Mouse (Mus musculus) embryonic stem cell, embryonic (primary cell): ENCODE measurements around the gene Ipo11.
"Not testable (repeated sequence)": the region's sequence is repeated elsewhere in the genome, so short reads cannot be mapped to it uniquely, and the experiment has no call there.

Experiments used
- CTCF ChIA-PET, 4 experiments: fragments of 300-600 bp in 2 of 4; fragments of 350-600 bp in 2 of 4; sonication (Branson Sonifier 250); formaldehyde crosslinking; loops; one replicate each; lab custom pipeline; 2022; ENCODE audit warnings: inconsistent platforms in 2 of 4; lab: Charles Lee
- POLR2A ChIA-PET, 4 experiments: fragments of 300-600 bp in 2 of 4; fragments of 350-600 bp in 2 of 4; sonication (Branson Sonifier 250); formaldehyde crosslinking; loops; one replicate each; lab custom pipeline; 2022; ENCODE audit warnings: antibody characterized with exemption in 4 of 4, inconsistent platforms in 1 of 4; lab: Charles Lee

The Ipo11 gene

DNA sequence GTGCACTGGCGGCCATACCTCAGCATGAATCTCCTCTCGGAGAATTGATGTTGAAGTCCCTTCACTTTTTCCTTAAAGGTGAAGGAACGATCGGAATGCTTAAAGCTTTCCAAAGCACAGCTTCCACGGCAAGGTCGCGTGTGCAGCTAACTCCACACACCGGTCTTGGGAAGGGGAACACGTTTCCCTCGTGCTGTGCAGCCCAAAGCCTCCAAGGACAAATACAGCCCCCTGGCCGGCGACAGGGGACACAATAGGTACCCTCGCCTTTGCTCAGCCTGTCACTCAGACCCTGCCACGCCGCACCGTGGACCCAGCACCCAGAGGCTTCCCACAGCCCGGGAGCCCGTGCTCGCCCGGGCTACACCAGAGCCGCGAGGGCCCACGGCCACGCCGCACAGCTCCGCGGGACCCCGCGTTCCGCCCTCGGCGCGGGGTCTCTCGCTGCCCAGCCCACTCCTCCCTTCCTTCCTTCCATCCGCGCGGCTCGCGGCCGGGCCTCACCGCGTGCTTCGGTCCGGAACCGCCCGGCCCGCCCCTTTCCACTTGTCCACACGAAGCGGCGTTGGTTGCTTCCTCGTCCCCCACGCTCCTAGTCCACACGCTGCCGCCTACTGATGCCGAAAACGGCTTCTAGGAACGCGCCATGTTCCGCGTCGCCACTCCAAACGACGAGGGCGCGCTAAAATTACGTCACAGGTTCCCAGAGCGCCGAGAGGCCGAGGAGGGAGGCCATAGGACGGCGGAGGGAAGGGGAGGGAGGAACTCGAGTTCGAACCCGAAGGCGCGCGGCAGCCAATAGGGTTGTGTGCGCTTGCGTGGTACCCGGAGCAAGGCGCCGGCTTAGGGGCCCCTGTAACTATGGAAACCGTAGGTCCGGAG lies at the start of gene Ipo11:
Gene Ipo11 (minus strand): TSS at position 703 of the 882 bp plus-strand sequence.
- ChIA-PET CTCF (interaction anchor here in 1 of 4 experiments (0.8 kb wide), 1 partner anchor 644 kb away, joined by 3 read pairs; no protein-coding TSS in a partner anchor), POLR2A (interaction anchor here in 3 of 4 experiments (0.6 to 8.9 kb wide), 29 partner anchors 8 to 1028 kb away, joined by 3 to 100 read pairs (median 5); partner anchors contain the start of gene Dimt1 (in 3 of the 3))

DNA sequence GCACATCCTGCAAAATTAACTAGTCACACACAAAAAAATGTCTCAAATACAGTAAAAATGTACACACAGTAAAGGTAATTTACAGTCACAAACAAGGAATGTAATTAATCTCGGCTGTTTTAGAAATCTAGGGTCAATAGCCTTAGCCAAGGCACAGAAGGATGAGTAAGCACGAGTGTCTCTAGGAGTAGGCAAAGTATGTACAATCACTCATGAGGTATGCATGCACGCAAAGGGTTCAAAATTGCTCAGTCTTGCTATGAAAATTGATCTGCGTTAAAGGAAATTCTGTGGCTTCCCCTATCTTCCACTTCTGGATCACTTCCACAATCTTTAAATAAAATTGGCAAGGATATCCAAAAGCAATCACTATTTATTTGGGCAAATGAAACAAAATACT lies 24.7 kb upstream of the Ipo11 start:
- POLR2A ChIA-PET = interaction anchor here in 1 of 4 experiments (2.0 to 2.4 kb wide), 2 partner anchors 11 to 22 kb away, joined by 7 to 13 read pairs; no protein-coding TSS in a partner anchor

DNA sequence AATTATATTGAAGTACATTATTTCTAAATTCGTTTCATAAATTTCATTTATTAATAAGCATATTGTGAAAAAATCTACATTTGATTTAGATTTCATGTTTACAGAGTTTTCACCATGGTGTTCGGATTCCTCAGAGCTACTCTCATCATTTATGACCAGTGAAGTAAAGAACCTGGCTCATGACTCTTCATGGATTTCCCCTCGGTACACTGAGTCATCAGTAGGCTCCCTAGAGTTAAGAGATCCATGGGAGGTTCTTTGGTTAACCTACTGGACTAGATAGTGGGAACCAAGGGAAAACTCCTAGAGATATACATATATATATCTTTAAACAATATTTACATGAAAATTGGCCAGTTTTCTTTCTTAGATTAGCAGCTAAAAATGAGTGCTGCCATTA lies 23.8 kb upstream of the Ipo11 start:
- POLR2A ChIA-PET = interaction anchor here in 2 of 4 experiments (0.5 to 2.4 kb wide), 12 partner anchors 8 to 126 kb away, joined by 3 to 13 read pairs (median 4); no protein-coding TSS in a partner anchor
- CTCF ChIA-PET = interaction anchor here in 1 of 4 experiments (1.2 kb wide), 1 partner anchor 20 kb away, joined by 3 read pairs; no protein-coding TSS in a partner anchor

More for the DNA sequence above, 24.7 kb upstream of the Ipo11 start:
- CTCF ChIA-PET = no interaction called here

DNA sequence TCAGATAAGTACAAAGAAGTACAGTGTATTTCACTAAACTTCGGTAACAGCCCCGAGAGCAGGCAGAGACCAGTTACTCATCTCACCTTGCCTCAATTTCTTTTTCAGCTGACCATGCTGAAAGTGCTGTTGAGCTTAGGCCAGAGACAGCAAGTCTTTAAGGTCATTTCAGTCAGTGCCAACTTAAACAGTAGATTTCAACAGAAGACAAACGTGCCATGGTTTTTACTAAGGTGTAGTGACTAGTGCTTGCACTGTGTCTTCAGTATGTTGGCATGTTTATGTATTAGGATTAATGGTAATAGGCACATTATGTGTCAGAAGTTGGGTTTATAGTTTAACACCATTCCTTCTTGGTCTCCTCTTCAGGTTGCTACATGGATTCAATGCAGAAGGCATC lies 21.5 kb upstream of the Ipo11 start:
- CTCF ChIA-PET = no interaction called here
- POLR2A ChIA-PET = interaction anchor here in 3 of 4 experiments (0.8 to 4.3 kb wide), 10 partner anchors 9 to 143 kb away, joined by 3 to 28 read pairs (median 4); partner anchors contain the start of gene Dimt1 (in 1 of the 3)

DNA sequence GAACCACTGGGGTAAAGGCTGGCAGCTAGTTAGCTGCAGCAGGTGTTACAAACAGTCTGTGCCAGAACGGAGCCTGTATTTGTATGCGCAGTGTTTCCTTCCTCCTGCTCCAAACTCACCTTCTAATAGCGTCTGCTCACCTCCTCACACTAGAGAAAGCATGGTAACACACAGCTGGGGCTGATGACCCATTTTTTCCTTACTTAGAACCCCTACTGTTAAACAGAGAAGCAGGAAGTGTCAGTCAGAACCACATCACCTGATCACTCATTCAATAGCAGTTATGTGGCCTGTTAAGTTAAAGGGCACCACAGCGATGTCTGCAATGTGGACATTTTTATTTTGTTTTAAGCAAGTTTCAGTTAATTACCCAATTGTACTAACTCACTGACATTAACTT lies 20.8 kb upstream of the Ipo11 start:
- ChIA-PET POLR2A (interaction anchor here in 3 of 4 experiments (0.8 to 4.3 kb wide), 11 partner anchors 9 to 144 kb away, joined by 3 to 28 read pairs (median 6); partner anchors contain the start of gene Dimt1 (in 2 of the 3)), CTCF (no interaction called here)

DNA sequence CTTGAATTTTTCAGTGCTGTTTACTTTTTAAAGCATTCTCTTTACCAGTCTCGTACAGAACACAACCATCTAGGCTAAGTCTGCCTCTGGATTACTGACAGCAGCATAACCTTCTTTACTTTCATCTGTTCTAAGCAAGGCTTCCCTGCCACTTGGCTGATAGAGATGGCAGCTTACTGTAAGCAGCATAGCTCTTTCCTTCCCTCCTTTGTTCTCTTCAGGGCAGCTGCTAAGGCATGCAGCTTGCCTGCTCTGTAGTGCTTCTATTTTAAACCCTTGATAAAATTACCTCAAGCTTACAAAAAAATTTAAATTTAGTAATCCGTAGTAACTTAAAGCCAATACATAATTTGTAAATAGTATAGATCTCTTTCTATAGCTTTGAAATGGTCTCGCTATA lies 18.1 kb upstream of the Ipo11 start:
- POLR2A ChIA-PET = interaction anchor here in 1 of 4 experiments (0.8 to 4.3 kb wide), 8 partner anchors 9 to 68 kb away, joined by 3 to 28 read pairs (median 4); no protein-coding TSS in a partner anchor
- CTCF ChIA-PET = no interaction called here

DNA sequence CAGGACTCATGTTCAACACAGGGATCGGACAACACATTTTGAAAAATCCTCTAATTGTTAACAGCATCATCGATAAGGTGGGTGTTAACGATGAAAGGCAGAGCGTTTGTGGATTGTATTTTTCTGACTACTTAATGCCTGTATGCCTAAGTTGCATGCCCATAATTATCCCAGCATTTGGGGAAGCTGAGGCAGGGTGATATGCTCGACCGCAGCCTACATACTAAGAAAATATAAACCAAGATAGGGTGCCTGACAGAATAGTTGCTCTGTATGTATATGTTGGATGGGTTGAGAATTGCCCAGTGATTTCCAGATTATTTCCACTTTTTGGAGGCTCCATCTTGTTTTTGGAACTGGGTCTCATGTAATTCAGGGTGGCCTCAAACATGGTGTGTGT lies 10.8 kb upstream of the Ipo11 start:
- ChIA-PET POLR2A (interaction anchor here in 1 of 4 experiments (1.3 to 7.4 kb wide), 11 partner anchors 11 to 64 kb away, joined by 3 to 66 read pairs (median 5); partner anchors contain the start of gene Ipo11), CTCF (no interaction called here)

DNA sequence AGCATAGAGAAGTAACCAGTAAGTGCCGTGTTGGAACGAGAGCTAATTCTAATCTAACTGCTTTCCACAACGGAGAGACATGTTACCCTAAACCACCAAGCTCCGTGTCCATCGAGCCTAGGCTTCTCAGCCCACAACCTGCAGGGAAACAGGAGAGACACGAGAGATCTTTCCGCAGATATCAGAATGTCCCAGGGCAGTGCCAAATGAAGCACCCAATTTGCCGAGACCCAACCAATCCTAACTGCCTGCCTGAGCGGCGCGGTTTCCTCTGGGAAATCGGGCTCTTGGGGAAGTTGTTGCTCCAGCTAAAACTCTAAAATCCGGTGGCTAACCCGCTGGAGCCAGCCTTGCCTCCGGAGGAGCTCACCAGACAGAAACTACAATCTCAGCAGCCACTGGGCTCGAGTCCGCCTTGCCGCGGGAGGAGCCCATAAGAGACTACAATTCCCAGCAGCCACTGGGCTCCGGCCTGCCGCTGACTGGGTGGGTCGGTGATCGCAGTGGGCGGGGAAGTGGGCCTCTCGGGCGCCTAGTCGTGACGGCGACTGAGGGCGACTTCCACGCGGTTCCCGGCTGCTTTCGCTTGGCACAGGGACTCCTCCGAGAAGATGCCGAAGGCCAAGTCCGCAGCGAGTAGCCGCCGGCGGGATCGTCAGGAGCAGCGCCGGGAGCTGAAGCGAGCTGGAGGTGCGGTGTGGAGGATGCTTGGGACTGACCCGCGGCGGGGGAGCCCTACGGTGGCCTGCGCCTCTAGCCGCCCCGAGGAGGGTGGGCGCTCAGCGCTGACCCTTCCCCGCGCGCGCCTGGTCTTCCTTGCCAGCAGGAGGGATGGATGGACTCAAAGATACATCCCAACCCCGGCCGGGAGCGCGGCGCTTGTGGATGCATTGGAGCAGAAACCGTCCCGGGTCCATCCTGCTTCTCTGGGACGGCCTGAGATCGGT lies 10.1 kb upstream of the Ipo11 start, which contains the start of gene Dimt1:
Gene Dimt1 (plus strand): TSS at position 534 of the 947 bp plus-strand sequence.
- CTCF ChIA-PET = no interaction called here
- POLR2A ChIA-PET = interaction anchor here in 3 of 4 experiments (0.7 to 7.4 kb wide), 38 partner anchors 8 to 89 kb away, joined by 3 to 66 read pairs (median 5); partner anchors contain the start of genes Ipo11 (in 2 of the 3) and Kif2a (in 1 of the 3)

DNA sequence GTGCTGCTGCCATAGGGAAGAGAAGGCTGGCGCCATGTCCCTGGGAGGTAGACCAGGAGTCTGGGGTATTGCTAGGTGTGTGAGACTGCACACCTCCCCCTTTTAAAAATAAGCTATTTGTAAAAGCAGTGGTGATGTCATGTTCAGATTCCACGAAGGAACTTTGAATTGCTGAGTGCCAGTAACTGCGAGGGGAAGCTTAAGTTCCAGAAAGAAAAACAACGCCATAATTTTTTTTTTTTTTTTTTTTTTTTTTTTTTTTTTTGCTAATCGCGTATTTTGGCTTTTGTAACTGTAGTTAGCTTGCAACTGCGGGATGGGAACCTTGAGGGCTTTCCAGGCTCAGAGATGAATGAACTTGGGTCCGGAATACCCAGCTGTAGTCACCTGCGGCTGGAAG lies 8.8 kb upstream of the Ipo11 start:
- ChIA-PET CTCF (interaction anchor here in 1 of 4 experiments (1.0 kb wide), 1 partner anchor 34 kb away, joined by 3 read pairs; no protein-coding TSS in a partner anchor), POLR2A (interaction anchor here (0.6 to 7.4 kb wide), 19 partner anchors 9 to 717 kb away, joined by 3 to 66 read pairs (median 6); partner anchors contain the start of gene Ipo11 (in 2 of the 4))

DNA sequence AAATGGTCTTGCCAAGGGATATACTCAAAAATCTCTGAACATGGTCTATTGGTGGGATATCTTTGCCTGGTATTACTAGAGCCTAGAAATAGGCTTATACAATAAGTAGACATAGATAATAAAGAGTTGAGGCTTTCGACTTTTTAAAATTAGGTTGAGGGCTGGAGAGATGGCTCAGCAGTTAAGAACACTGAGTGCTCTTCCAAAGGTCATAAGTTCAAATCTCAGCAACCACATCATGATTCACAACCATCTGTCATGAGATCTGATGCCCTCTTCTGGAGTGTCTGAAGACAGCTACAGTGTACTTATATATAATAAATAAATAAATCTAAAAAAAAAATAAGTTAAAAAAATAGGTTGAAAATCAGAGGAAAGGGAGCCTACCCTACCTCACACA lies 6.0 kb upstream of the Ipo11 start:
- ChIA-PET CTCF (no interaction called here), POLR2A (interaction anchor here in 2 of 4 experiments (0.8 to 7.4 kb wide), 9 partner anchors 9 to 93 kb away, joined by 3 to 66 read pairs (median 4); no protein-coding TSS in a partner anchor)

DNA sequence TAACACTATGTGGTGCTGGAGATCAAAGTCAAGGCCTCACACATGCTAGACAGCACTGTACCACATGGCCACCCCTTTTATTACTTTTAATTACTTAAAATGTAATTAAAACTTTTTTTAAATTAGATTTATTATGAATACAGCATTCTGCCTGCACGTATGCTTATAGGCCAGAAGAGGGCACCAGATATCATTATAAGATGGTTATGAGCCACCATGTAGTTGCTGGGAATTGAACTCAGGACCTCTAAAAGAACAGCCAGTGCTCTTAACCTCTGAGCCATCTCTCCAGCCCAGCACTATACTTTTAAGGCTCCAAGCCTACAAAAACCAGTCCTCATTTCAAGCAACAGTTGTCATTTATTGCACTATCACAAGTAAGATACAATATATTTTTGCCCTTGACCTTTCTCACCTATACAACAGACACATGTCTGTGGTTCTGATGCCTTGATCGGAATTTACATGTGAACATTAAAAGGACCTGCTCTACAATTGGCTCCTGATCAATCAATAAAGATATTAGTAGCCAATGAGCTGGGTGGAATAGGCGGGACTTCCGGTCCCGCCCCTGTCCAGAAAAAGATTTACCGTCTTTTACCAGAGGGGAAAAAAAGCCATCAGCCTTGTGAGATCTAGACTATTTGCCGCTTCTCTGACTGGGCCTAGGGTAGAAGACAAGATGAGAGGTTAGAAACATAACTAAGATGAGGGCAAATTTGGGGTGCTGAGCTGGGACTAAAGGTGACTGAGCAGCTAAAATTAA lies 4.6 kb upstream of the Ipo11 start:
- ChIA-PET POLR2A (interaction anchor here in 3 of 4 experiments (0.6 to 7.4 kb wide), 27 partner anchors 8 to 94 kb away, joined by 3 to 66 read pairs (median 4); partner anchors contain the start of gene Kif2a (in 1 of the 3)), CTCF (interaction anchor here in 2 of 4 experiments (0.6 to 1.3 kb wide), 4 partner anchors 9 to 58 kb away, joined by 3 to 7 read pairs (median 4); no protein-coding TSS in a partner anchor)

DNA sequence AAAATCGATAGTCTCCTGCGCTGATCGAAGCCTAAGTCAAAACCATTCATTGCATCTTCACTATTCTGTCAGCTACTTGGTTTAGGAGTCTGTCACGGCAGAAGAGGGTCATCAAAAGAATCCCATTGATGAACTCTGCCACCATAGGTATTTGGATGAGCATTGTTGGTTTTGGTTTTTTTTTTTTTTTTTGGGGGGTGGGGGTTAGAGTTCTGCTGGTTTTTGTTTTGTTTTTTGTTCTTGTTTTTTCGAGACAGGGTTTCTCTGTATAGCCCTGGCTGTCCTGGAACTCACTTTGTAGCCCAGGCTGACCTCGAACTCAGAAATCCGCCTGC lies 347 bp upstream of the Ipo11 start:
- POLR2A ChIA-PET = interaction anchor here in 3 of 4 experiments (0.6 to 8.9 kb wide), 14 partner anchors 8 to 620 kb away, joined by 3 to 100 read pairs (median 8); partner anchors contain the start of gene Dimt1 (in 2 of the 3)

DNA sequence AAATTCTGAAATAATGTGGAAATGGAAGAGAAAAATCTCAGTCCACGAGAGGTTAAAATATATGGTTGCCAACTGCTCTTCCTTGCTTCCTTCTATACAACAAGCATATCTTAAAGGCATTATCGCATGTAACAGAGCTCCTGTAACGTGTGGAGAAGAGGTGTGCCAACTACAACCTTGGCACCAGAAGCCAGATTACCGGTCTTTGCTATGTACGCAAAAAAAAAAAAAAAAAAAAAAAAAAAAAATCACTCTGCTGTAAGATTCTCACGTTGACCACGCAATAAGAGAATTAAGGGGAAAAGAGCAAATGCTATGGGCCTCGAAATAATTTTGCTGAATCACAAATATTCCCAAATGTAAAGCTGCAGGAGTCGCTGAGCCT lies 895 bp downstream of the Ipo11 start:
- POLR2A ChIA-PET = interaction anchor here (0.6 to 8.9 kb wide), 28 partner anchors 8 to 1028 kb away, joined by 3 to 100 read pairs (median 6); partner anchors contain the start of gene Dimt1 (in 3 of the 4)

More for the DNA sequence above, 347 bp upstream of the Ipo11 start:
- CTCF ChIA-PET = no interaction called here

DNA sequence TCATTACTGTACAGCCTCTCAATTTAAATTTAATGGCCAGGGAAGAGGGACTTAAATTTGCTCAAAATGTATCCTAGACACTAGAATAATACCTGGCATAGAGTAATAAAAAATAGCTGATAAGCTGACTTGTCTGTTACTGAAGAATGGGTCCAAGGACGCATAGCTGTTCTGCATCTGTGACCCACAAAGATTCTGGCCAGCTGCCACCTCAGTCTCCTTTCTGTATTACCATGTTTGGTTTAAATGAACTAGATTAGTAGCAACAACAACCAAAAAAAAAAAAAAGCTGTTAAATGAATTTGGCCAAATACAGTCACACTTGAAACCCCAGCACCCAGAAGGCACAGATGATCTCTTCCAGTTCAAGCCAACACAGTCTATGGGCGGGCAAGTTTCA lies 7.6 kb downstream of the Ipo11 start:
- ChIA-PET CTCF (interaction anchor here in 1 of 4 experiments (1.6 kb wide), 1 partner anchor 11 kb away, joined by 6 read pairs; no protein-coding TSS in a partner anchor), POLR2A (interaction anchor here in 3 of 4 experiments (1.1 to 8.9 kb wide), 8 partner anchors 9 to 23 kb away, joined by 3 to 100 read pairs (median 4); partner anchors contain the start of gene Dimt1 (in 1 of the 3))

More for the DNA sequence above, 895 bp downstream of the Ipo11 start:
- CTCF ChIA-PET = interaction anchor here in 3 of 4 experiments (0.6 to 0.8 kb wide), 3 partner anchors 134 to 645 kb away, joined by 3 to 9 read pairs (median 7); no protein-coding TSS in a partner anchor

DNA sequence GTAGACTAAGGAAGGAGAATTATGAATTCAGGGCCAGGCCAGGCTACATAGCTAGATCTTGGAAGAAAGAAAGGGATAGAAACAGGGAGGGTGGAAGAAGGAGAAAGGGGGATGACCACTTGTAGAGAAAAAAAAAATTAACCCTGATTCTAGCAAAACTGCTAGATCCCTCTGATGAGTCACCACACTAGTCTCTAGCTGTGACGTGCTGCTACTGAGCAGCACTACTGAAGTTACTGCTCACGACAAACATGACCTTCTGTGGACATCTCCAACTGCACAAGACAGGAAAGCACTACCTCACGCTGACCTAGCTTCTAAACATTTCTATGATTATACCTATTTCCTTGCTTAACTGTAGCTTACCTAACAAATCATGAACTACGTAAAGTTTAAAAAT lies 8.5 kb downstream of the Ipo11 start:
- POLR2A ChIA-PET = interaction anchor here in 3 of 4 experiments (0.7 to 7.2 kb wide), 17 partner anchors 8 to 42 kb away, joined by 3 to 84 read pairs (median 4); partner anchors contain the start of genes Dimt1 (in 2 of the 3) and Ipo11 (in 1 of the 3)
- CTCF ChIA-PET = interaction anchor here in 3 of 4 experiments (0.5 to 1.6 kb wide), 3 partner anchors 10 to 112 kb away, joined by 3 to 6 read pairs (median 4); no protein-coding TSS in a partner anchor

DNA sequence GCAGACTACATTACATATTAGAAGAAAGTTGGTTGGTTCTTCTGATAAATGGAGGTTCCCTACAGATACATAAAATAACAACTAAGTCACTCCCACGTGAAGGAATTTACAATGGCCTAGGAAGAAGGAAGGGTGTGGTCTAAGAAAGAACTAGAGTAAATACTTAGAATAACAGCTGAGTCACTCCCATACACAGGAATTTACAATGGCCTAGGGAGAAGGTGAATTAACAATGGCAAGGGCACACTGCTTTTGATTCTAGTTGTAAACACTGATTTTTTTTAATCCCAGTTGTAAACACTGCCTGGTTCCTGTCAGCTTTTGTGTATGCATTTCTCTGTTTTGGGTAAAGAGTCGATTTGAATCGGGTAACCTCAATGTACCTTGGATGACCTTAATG lies 10.8 kb downstream of the Ipo11 start:
- POLR2A ChIA-PET = interaction anchor here in 3 of 4 experiments (0.6 to 7.2 kb wide), 15 partner anchors 9 to 1241 kb away, joined by 3 to 84 read pairs (median 6); partner anchors contain the start of genes Dimt1 (in 2 of the 3) and Ipo11 (in 1 of the 3)
- CTCF ChIA-PET = not testable (repeated sequence)
